Mouse (Mus musculus) midbrain, embryonic 13.5 days (tissue): ENCODE measurements around the gene Aco2. TPM values are rescaled to one million over a fixed set of nuclear protein-coding genes. Genes with fewer than 3 reads are reported as not detected.

ENCODE experiments used
- ATAC-seq: fragments of 200-750 bp; cut with Nextera tagmentation; 2 replicates; pipeline ENCODE4 v1.8.0; 2017; ENCODE audit warnings: mild to moderate bottlenecking, moderate TSS enrichment, moderate library complexity
- H3K27ac ChIP-seq: fragments of 300-500 bp; sonication (generic); 2 replicates; pipeline ENCODE4 v1.5.1; 2015; ENCODE audit warnings: inconsistent platforms, mild to moderate bottlenecking, moderate library complexity
- H3K27me3 ChIP-seq: fragments of 300-500 bp; sonication (generic); 2 replicates; pipeline ENCODE4 v1.6.1; 2015; ENCODE audit warnings: mild to moderate bottlenecking, inconsistent platforms
- H3K36me3 ChIP-seq: fragments of 300-500 bp; sonication (generic); 2 replicates; pipeline ENCODE4 v1.6.1; 2015; ENCODE audit warnings: mild to moderate bottlenecking, inconsistent platforms
- H3K4me1 ChIP-seq: fragments of 300-500 bp; sonication (generic); replicated peaks from 2 replicates; pipeline ENCODE4 v1.6.1; 2015; ENCODE audit warnings: inconsistent platforms
- H3K4me2 ChIP-seq: fragments of 300-500 bp; sonication (generic); replicated peaks from 2 replicates; pipeline ENCODE4 v1.6.1; 2015; ENCODE audit warnings: moderate library complexity, mild to moderate bottlenecking, inconsistent platforms
- H3K4me3 ChIP-seq: fragments of 300-500 bp; sonication (generic); replicated peaks from 2 replicates; pipeline ENCODE4 v1.5.1; 2015; ENCODE audit warnings: mild to moderate bottlenecking, inconsistent platforms
- H3K9ac ChIP-seq: fragments of 300-500 bp; sonication (generic); replicated peaks from 2 replicates; pipeline ENCODE4 v1.6.1; 2015; ENCODE audit warnings: mild to moderate bottlenecking, inconsistent platforms
- H3K9me3 ChIP-seq: fragments of 300-500 bp; sonication (generic); 2 replicates; pipeline ENCODE4 v1.6.1; 2016; ENCODE audit warnings: mild to moderate bottlenecking, inconsistent platforms
- WGBS: fragments of 180-500 bp; shearing (Covaris S2); methylation state at CpG from one replicate; pipeline ENCODE4 v1.1.7; 2015; 5-methylcytosine and 5-hydroxymethylcytosine counted together
- polyA plus RNA-seq: library from polyadenylated mRNA; unstranded; fragments of >200 nt; fragmentation: Nextera tagmentation; extraction: Ambion mirVana; gene quantifications from 2 replicates; pipeline ENCODE4 v1.2.1, GENCODE M21; 2015

Gene Aco2
- polyA plus RNA-seq, 1 experiment from 2014 or later, result 221 TPM

- H3K4me1 ChIP-seq, result peaks cover 8% of the 10 kb centered on the region
- peak overlapping the region; percentile 39; the same call in 1 of the 2 replicates for H3K27ac ChIP-seq
- H3K9ac ChIP-seq, result peak overlapping the region; percentile 41; the same call in 1 of the 2 replicates
- H3K9me3 ChIP-seq, result no peaks in the 10 kb centered on the region
- H3K4me3 ChIP-seq, result peak overlapping the region; percentile 54
- WGBS, result 4% methylated on average over 8 of the region's 8 CpGs
- H3K27me3 ChIP-seq, result no peaks in the 10 kb centered on the region
- H3K36me3 ChIP-seq, result 0 out of 2 replicates have a peak, but pooled peaks cover 1% of the 10 kb centered on the region
- ATAC-seq, result no peak
- H3K4me2 ChIP-seq, result peak overlapping the region; percentile 91
Observed at GRCm38 (mm10) chr15:81961078-81961451, 89.0 kb downstream of the Aco2 start.

GRCm38 (mm10) chr15:81964262-81964661, 92.2 kb downstream of the Aco2 start:
- 66% methylated on average over 1 of the region's 1 CpGs for WGBS
- Histone ChIP-seq H3K9ac (no peak overlapping the region), H3K4me3 (no peak overlapping the region), H3K27me3 (no peaks in the 10 kb centered on the region), H3K9me3 (no peaks in the 10 kb centered on the region), H3K4me2 (no peak overlapping the region), H3K27ac (no peak overlapping the region), H3K36me3 (no peaks in the 10 kb centered on the region), H3K4me1 (peaks cover 5% of the 10 kb centered on the region)
- ATAC-seq, result no peak

Other genes starting within 250 kb of the Aco2 start
- gene L3mbtl2, start 208.4 kb upstream of the Aco2 start, polyA plus RNA-seq, result 31.8 and 34.0 TPM in 2 replicates
- gene Chadl, start 175.0 kb upstream of the Aco2 start, polyA plus RNA-seq, result 9.6 and 11.9 TPM in 2 replicates
- gene Zc3h7b, start 127.3 kb upstream of the Aco2 start, polyA plus RNA-seq, result 41.6 and 48.4 TPM in 2 replicates
- 140 and 145 TPM in 2 replicates for gene Rangap1, start 126.8 kb upstream of the Aco2 start, polyA plus RNA-seq
- gene Tef, start 69.9 kb upstream of the Aco2 start, polyA plus RNA-seq, result 21.5 and 23.3 TPM in 2 replicates
- gene Tob2, start 13.5 kb upstream of the Aco2 start, polyA plus RNA-seq, result 16.2 and 17.7 TPM in 2 replicates
- 136 and 149 TPM in 2 replicates for gene Phf5a, start 398 bp upstream of the Aco2 start, polyA plus RNA-seq
- 69.7 and 70.1 TPM in 2 replicates for gene Polr3h, start 53.9 kb downstream of the Aco2 start, polyA plus RNA-seq
- 96.4 and 102 TPM in 2 replicates for gene Csdc2, start 64.5 kb downstream of the Aco2 start, polyA plus RNA-seq
- gene Pmm1, start 88.6 kb downstream of the Aco2 start, polyA plus RNA-seq, result 40.5 and 41.2 TPM in 2 replicates
- not detected in 2 replicates for gene 1700029P11Rik, start 108.2 kb downstream of the Aco2 start, polyA plus RNA-seq
- 42.8 and 46.0 TPM in 2 replicates for gene Xrcc6, start 115.5 kb downstream of the Aco2 start, polyA plus RNA-seq
- gene Desi1, start 161.6 kb downstream of the Aco2 start, polyA plus RNA-seq, result 37.5 and 42.7 TPM in 2 replicates
- 222 and 230 TPM in 2 replicates for gene Snu13, start 175.3 kb downstream of the Aco2 start, polyA plus RNA-seq
- not detected in 2 replicates for gene 4930407I10Rik, start 186.8 kb downstream of the Aco2 start, polyA plus RNA-seq
- 0.05 TPM in 1 of 2 replicates, not detected in the other for gene Mei1, start 197.7 kb downstream of the Aco2 start, polyA plus RNA-seq